Mouse (Mus musculus): Measurements from ENCODE around the gene Tpst2. TPM values are rescaled to one million over a fixed set of nuclear protein-coding genes. Genes with fewer than 3 reads are reported as not detected.

Gene Tpst2
- total RNA-seq, 1 experiment from 2014 or later = 46.1 TPM

GRCm38 (mm10) chr5:112346211-112346965, 69.9 kb downstream of the Tpst2 start:
- no peak for ATAC-seq (ENCODE audit: extremely low read depth, insufficient number of reproducible peaks, low FRiP score, poor library complexity, severe bottlenecking)

GRCm38 (mm10) chr5:112349169-112349568, 72.7 kb downstream of the Tpst2 start:
- no peak for ATAC-seq (ENCODE audit: extremely low read depth, insufficient number of reproducible peaks, low FRiP score, poor library complexity, severe bottlenecking)

GRCm38 (mm10) chr5:112355493-112355892, 79.0 kb downstream of the Tpst2 start:
- ATAC-seq (ENCODE audit: extremely low read depth, insufficient number of reproducible peaks, low FRiP score, poor library complexity, severe bottlenecking) = no peak

- no peak for ATAC-seq (ENCODE audit: extremely low read depth, insufficient number of reproducible peaks, low FRiP score, poor library complexity, severe bottlenecking)
These were observed 79.4 kb downstream of the Tpst2 start, which contains the start of gene Gm6583 for GRCm38 (mm10) chr5:112355910-112356309. Gene Gm6583, minus strand, starts transcription at chr5:112356033.

- ATAC-seq (ENCODE audit: extremely low read depth, insufficient number of reproducible peaks, low FRiP score, poor library complexity, severe bottlenecking) = no peak
These were observed 79.8 kb downstream of the Tpst2 start for GRCm38 (mm10) chr5:112356322-112356721.

GRCm38 (mm10) chr5:112359520-112359919, 83.0 kb downstream of the Tpst2 start:
- no peak for ATAC-seq (ENCODE audit: extremely low read depth, insufficient number of reproducible peaks, low FRiP score, poor library complexity, severe bottlenecking)

GRCm38 (mm10) chr5:112360077-112360476, 83.6 kb downstream of the Tpst2 start:
- no peak for ATAC-seq (ENCODE audit: extremely low read depth, insufficient number of reproducible peaks, low FRiP score, poor library complexity, severe bottlenecking)

GRCm38 (mm10) chr5:112364184-112364797, 87.8 kb downstream of the Tpst2 start:
- no peak for ATAC-seq (ENCODE audit: extremely low read depth, insufficient number of reproducible peaks, low FRiP score, poor library complexity, severe bottlenecking)

Other genes with a start within 250 kb of the Tpst2 start
- gene Cryba4, start 24.2 kb upstream of the Tpst2 start, total RNA-seq (2017) = 1.2 and 2.9 TPM in 2 replicates
- not detected in 2 replicates for gene Crybb1, start 20.9 kb upstream of the Tpst2 start, total RNA-seq (2017)
- 25.7 and 34.3 TPM in 2 replicates for gene Tfip11, start 49.7 kb downstream of the Tpst2 start, total RNA-seq (2017)
- gene Srrd, start 66.3 kb downstream of the Tpst2 start, total RNA-seq (2017) = 11.1 and 18.3 TPM in 2 replicates
- gene Hps4, start 66.4 kb downstream of the Tpst2 start, total RNA-seq (2017) = 18.3 and 18.4 TPM in 2 replicates
- gene Gm6583, start 79.3 kb downstream of the Tpst2 start, total RNA-seq (2017) = 0.12 TPM in 1 of 2 replicates, not detected in the other
- not detected in 2 replicates for gene Asphd2, start 118.2 kb downstream of the Tpst2 start, total RNA-seq (2017)
- gene Gm6588, start 172.7 kb downstream of the Tpst2 start, total RNA-seq (2017) = not detected in 2 replicates